Mouse (Mus musculus): ENCODE results near the gene Ppfia4. TPM values are rescaled to one million over a fixed set of nuclear protein-coding genes. Genes with fewer than 3 reads are reported as not detected.

The Ppfia4 gene
- polyA plus RNA-seq, 1 experiment from 2014 or later = 3.0 TPM

GRCm38 (mm10) chr1:134353326-134353725 is 20.6 kb upstream of the Ppfia4 start:
- Histone ChIP-seq H3K4me2 (no peak overlapping the region), H3K27me3 (no peaks in the 10 kb centered on the region), H3K36me3 (peaks cover 91% of the 10 kb centered on the region), H3K27ac (no peak overlapping the region), H3K9me3 (replicated peaks) (no peaks in the 10 kb centered on the region), H3K4me3 (replicated peaks) (no peak overlapping the region), H3K4me1 (peaks cover 12% of the 10 kb centered on the region), H3K9ac (no peak overlapping the region)
- peak; percentile 74; the same call in 1 of the 2 replicates for ATAC-seq (replicated peaks; ENCODE audit: low FRiP score)
- 54% methylated on average over 2 of the region's 2 CpGs for WGBS

GRCm38 (mm10) chr1:134347791-134348190 is 15.1 kb upstream of the Ppfia4 start:
- Histone ChIP-seq H3K4me2 (no peak overlapping the region), H3K27me3 (no peaks in the 10 kb centered on the region), H3K27ac (no peak overlapping the region), H3K9me3 (replicated peaks) (no peaks in the 10 kb centered on the region), H3K9ac (no peak overlapping the region), H3K4me3 (replicated peaks) (no peak overlapping the region), H3K36me3 (peaks cover 63% of the 10 kb centered on the region), H3K4me1 (peaks cover 19% of the 10 kb centered on the region)
- ATAC-seq (replicated peaks; ENCODE audit: low FRiP score) = no peak
- 91% methylated on average over 9 of the region's 9 CpGs for WGBS

- H3K4me1 ChIP-seq = peaks cover 16% of the 10 kb centered on the region
- no peak overlapping the region for H3K9ac ChIP-seq
- 75% methylated on average over 4 of the region's 4 CpGs for WGBS
These were observed 12.3 kb upstream of the Ppfia4 start for GRCm38 (mm10) chr1:134345075-134345474.

GRCm38 (mm10) chr1:134344005-134344950 is 11.6 kb upstream of the Ppfia4 start:
- WGBS = 2% methylated on average over 54 of the region's 54 CpGs
- ATAC-seq (replicated peaks; ENCODE audit: low FRiP score) = peak; percentile 95

More at GRCm38 (mm10) chr1:134345075-134345474, 12.3 kb upstream of the Ppfia4 start:
- H3K27ac ChIP-seq = no peak overlapping the region
- peaks cover 36% of the 10 kb centered on the region for H3K36me3 ChIP-seq
- H3K9me3 ChIP-seq (replicated peaks) = no peaks in the 10 kb centered on the region
- H3K4me2 ChIP-seq = peak overlapping the region; percentile 89
- H3K4me3 ChIP-seq (replicated peaks) = peak overlapping the region; percentile 56
- ATAC-seq (replicated peaks; ENCODE audit: low FRiP score) = no peak
- no peaks in the 10 kb centered on the region for H3K27me3 ChIP-seq

GRCm38 (mm10) chr1:134343567-134343966 is 10.8 kb upstream of the Ppfia4 start:
- Histone ChIP-seq H3K9me3 (replicated peaks) (no peaks in the 10 kb centered on the region), H3K27ac (no peak overlapping the region), H3K4me1 (peaks cover 16% of the 10 kb centered on the region), H3K4me2 (peak overlapping the region; percentile 89), H3K36me3 (peaks cover 24% of the 10 kb centered on the region), H3K27me3 (no peaks in the 10 kb centered on the region), H3K4me3 (replicated peaks) (peak overlapping the region; percentile 56), H3K9ac (0 out of 2 replicates have a peak overlapping the region, but pooled peaks have one; percentile 27)
- 13% methylated on average over 2 of the region's 2 CpGs for WGBS
- ATAC-seq (replicated peaks; ENCODE audit: low FRiP score) = no peak

More at GRCm38 (mm10) chr1:134344005-134344950, 11.6 kb upstream of the Ppfia4 start:
- Histone ChIP-seq H3K4me2 (peak overlapping the region; percentile 89), H3K4me3 (replicated peaks) (peak overlapping the region; percentile 56), H3K36me3 (peaks cover 28% of the 10 kb centered on the region), H3K9ac (peak overlapping the region; percentile 27), H3K9me3 (replicated peaks) (no peaks in the 10 kb centered on the region), H3K27ac (no peak overlapping the region), H3K27me3 (no peaks in the 10 kb centered on the region), H3K4me1 (peaks cover 16% of the 10 kb centered on the region)

GRCm38 (mm10) chr1:134342781-134343310 is 10.1 kb upstream of the Ppfia4 start:
- WGBS = 76% methylated on average over 8 of the region's 8 CpGs
- Histone ChIP-seq H3K36me3 (peaks cover 22% of the 10 kb centered on the region), H3K4me2 (no peak overlapping the region), H3K9ac (no peak overlapping the region), H3K27me3 (no peaks in the 10 kb centered on the region), H3K4me1 (peaks cover 16% of the 10 kb centered on the region), H3K4me3 (replicated peaks) (no peak overlapping the region), H3K27ac (no peak overlapping the region), H3K9me3 (replicated peaks) (no peaks in the 10 kb centered on the region)
- ATAC-seq (replicated peaks; ENCODE audit: low FRiP score) = no peak

- no peaks in the 10 kb centered on the region for H3K9me3 ChIP-seq (replicated peaks)
- no peak for ATAC-seq (replicated peaks; ENCODE audit: low FRiP score)
- peaks cover 16% of the 10 kb centered on the region for H3K4me1 ChIP-seq
- H3K9ac ChIP-seq = no peak overlapping the region
- H3K4me3 ChIP-seq (replicated peaks) = no peak overlapping the region
- no peak overlapping the region for H3K27ac ChIP-seq
- peaks cover 17% of the 10 kb centered on the region for H3K36me3 ChIP-seq
- no peaks in the 10 kb centered on the region for H3K27me3 ChIP-seq
- WGBS = 44% methylated on average over 2 of the region's 2 CpGs
- no peak overlapping the region for H3K4me2 ChIP-seq
These were observed 9.5 kb upstream of the Ppfia4 start for GRCm38 (mm10) chr1:134342278-134342664.

GRCm38 (mm10) chr1:134341641-134342277 is 9.0 kb upstream of the Ppfia4 start:
- no peak overlapping the region for H3K27ac ChIP-seq
- no peak overlapping the region for H3K4me2 ChIP-seq
- peaks cover 12% of the 10 kb centered on the region for H3K36me3 ChIP-seq
- WGBS = 80% methylated on average over 5 of the region's 5 CpGs
- H3K4me3 ChIP-seq (replicated peaks) = no peak overlapping the region
- H3K27me3 ChIP-seq = no peaks in the 10 kb centered on the region
- H3K4me1 ChIP-seq = peaks cover 16% of the 10 kb centered on the region
- no peak overlapping the region for H3K9ac ChIP-seq
- no peaks in the 10 kb centered on the region for H3K9me3 ChIP-seq (replicated peaks)
- ATAC-seq (replicated peaks; ENCODE audit: low FRiP score) = no peak

GRCm38 (mm10) chr1:134339757-134340619 is 7.3 kb upstream of the Ppfia4 start:
- Histone ChIP-seq H3K27ac (no peak overlapping the region), H3K36me3 (no peaks in the 10 kb centered on the region), H3K4me2 (no peak overlapping the region), H3K27me3 (no peaks in the 10 kb centered on the region), H3K4me3 (replicated peaks) (no peak overlapping the region), H3K9me3 (replicated peaks) (no peaks in the 10 kb centered on the region), H3K9ac (no peak overlapping the region), H3K4me1 (peaks cover 16% of the 10 kb centered on the region)
- 91% methylated on average over 18 of the region's 18 CpGs for WGBS
- no peak for ATAC-seq (replicated peaks; ENCODE audit: low FRiP score)

GRCm38 (mm10) chr1:134339162-134339561 is 6.4 kb upstream of the Ppfia4 start:
- Histone ChIP-seq H3K9me3 (replicated peaks) (no peaks in the 10 kb centered on the region), H3K4me1 (peaks cover 7% of the 10 kb centered on the region), H3K36me3 (no peaks in the 10 kb centered on the region), H3K27me3 (no peaks in the 10 kb centered on the region), H3K4me2 (no peak overlapping the region), H3K9ac (no peak overlapping the region), H3K27ac (no peak overlapping the region), H3K4me3 (replicated peaks) (no peak overlapping the region)
- ATAC-seq (replicated peaks; ENCODE audit: low FRiP score) = no peak
- WGBS = 84% methylated on average over 7 of the region's 7 CpGs

- no peak overlapping the region for H3K4me2 ChIP-seq
- no peak overlapping the region for H3K4me3 ChIP-seq (replicated peaks)
- WGBS = 68% methylated on average over 11 of the region's 11 CpGs
- H3K4me1 ChIP-seq = peaks cover 9% of the 10 kb centered on the region
- no peak overlapping the region for H3K9ac ChIP-seq
- no peak for ATAC-seq (replicated peaks; ENCODE audit: low FRiP score)
- no peaks in the 10 kb centered on the region for H3K36me3 ChIP-seq
- no peak overlapping the region for H3K27ac ChIP-seq
- H3K27me3 ChIP-seq = no peaks in the 10 kb centered on the region
- no peaks in the 10 kb centered on the region for H3K9me3 ChIP-seq (replicated peaks)
These were observed 4.4 kb upstream of the Ppfia4 start for GRCm38 (mm10) chr1:134336958-134337710.
